Mouse (Mus musculus) adrenal gland (tissue): ENCODE data around the gene Olfr239.
"Not testable (repeated sequence)": the region's sequence is repeated elsewhere in the genome, so short reads cannot be mapped to it uniquely, and the experiment has no call there.

Source experiments
- intact Hi-C: fragments of 180-260 bp; cut with DNase I; formaldehyde crosslinking; loops from one replicate; pipeline ENCODE4 v1.15.1; 2025
- long read RNA-seq, 2 experiments: library from polyadenylated mRNA; unstranded; transcript quantifications; one replicate each; pipeline ENCODE4 v2.0.0; 2020; ENCODE audit warnings: borderline replicate concordance in 1 of 2; ENCODE audit not compliant: insufficient replicate concordance in 1 of 2

The Olfr239 gene
- long read RNA-seq, experiment 1: 0 reads
- long read RNA-seq, experiment 2: 0 reads

GRCm38 (mm10) chr17:33191002-33191401, at the start of gene Olfr239:
Olfr239 (plus strand) TSS chr17:33191302.
- intact Hi-C loops: not testable (repeated sequence)

DNA sequence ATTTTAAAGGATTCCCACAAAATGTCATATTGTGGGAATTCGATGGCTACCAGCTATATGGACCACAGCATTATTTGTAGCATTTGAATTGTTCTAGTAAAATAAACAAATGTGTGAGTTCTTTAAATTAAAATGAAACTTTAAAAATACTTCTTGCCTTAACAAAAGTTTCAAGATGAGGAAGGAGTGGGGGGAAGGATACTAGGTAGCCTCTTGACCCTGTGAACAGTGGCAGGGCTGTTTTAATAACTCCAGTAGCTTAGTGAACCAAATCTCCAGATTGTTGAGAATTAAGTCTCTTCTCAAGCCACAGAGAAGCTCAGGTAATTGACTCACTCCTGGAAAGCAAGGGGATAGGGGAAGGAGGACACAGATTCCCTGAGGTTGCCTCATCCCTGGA, 23.0 kb upstream of the Olfr239 start, which contains the start of gene Olfr55:
Gene Olfr55, plus strand, starts transcription at position 301 of the 400 bp plus-strand sequence.
- intact Hi-C loops: not testable (repeated sequence)

DNA sequence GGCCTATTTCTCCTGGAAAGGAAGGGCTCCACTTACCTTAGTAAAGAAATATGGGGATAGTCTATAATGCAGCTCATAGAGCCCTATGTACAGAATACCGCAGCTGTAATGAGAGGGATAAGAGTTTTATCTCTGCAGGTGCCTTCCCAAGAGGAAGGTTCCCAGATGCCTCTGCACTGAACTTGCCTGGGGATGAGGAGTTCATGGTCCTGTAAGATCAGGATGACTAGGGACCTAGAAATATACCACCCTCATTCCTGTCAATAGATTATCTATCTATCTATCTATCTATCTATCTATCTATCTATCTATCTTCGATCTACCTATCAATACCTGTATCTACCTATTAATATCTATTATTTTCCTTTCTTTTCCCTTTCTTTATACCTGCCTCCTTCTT, 30.5 kb downstream of the Olfr239 start, which contains the start of gene Olfr1564:
Gene Olfr1564, minus strand, starts transcription at position 101 of the 400 bp plus-strand sequence.
- intact Hi-C loops: loop anchor here (10.0 kb wide), 1 partner anchor 83 kb away; no protein-coding TSS in a partner anchor

- intact Hi-C loops: not testable (repeated sequence)
Observed at GRCm38 (mm10) chr17:33236646-33237045, 45.5 kb downstream of the Olfr239 start.
